Mouse (Mus musculus): ENCODE results near the gene Nfyc.

Nfyc gene

GRCm38 (mm10) chr4:120825577-120826326, 5.6 kb downstream of the Nfyc start:
- in situ Hi-C loops (cut with MboI, MseI), result no loop called here

- in situ Hi-C loops (cut with MboI, MseI), result no loop called here
Observed at GRCm38 (mm10) chr4:120825100-120825553, 6.2 kb downstream of the Nfyc start.

GRCm38 (mm10) chr4:120822191-120822911, 9.0 kb downstream of the Nfyc start:
- in situ Hi-C loops (cut with MboI, MseI), result loop anchor here (25.0 kb wide), 1 partner anchor 785 kb away; no protein-coding TSS in a partner anchor

- in situ Hi-C loops (cut with MboI, MseI), result loop anchor here (25.0 kb wide), 1 partner anchor 783 kb away; no protein-coding TSS in a partner anchor
Observed at GRCm38 (mm10) chr4:120819871-120820270, 11.5 kb downstream of the Nfyc start.

GRCm38 (mm10) chr4:120819296-120819695, 12.1 kb downstream of the Nfyc start:
- in situ Hi-C loops (cut with MboI, MseI), result loop anchor here (25.0 kb wide), 1 partner anchor 782 kb away; no protein-coding TSS in a partner anchor

GRCm38 (mm10) chr4:120817951-120818350, 13.4 kb downstream of the Nfyc start:
- in situ Hi-C loops (cut with MboI, MseI), result loop anchor here (25.0 kb wide), 1 partner anchor 781 kb away; no protein-coding TSS in a partner anchor

GRCm38 (mm10) chr4:120817002-120817774, 14.2 kb downstream of the Nfyc start:
- in situ Hi-C loops (cut with MboI, MseI), result loop anchor here (25.0 kb wide), 1 partner anchor 780 kb away; no protein-coding TSS in a partner anchor

- in situ Hi-C loops (cut with MboI, MseI), result loop anchor here (25.0 kb wide), 1 partner anchor 778 kb away; no protein-coding TSS in a partner anchor
Observed at GRCm38 (mm10) chr4:120815622-120816334, 15.6 kb downstream of the Nfyc start.

GRCm38 (mm10) chr4:120815163-120815562, 16.2 kb downstream of the Nfyc start:
- in situ Hi-C loops (cut with MboI, MseI), result loop anchor here (25.0 kb wide), 1 partner anchor 778 kb away; no protein-coding TSS in a partner anchor

GRCm38 (mm10) chr4:120814171-120814570, 17.2 kb downstream of the Nfyc start:
- in situ Hi-C loops (cut with MboI, MseI), result loop anchor here (5.0 to 25.0 kb wide), 2 partner anchors 42 to 777 kb away; no protein-coding TSS in a partner anchor

GRCm38 (mm10) chr4:120813762-120814161, 17.6 kb downstream of the Nfyc start:
- in situ Hi-C loops (cut with MboI, MseI), result loop anchor here (5.0 to 25.0 kb wide), 2 partner anchors 41 to 776 kb away; no protein-coding TSS in a partner anchor

- in situ Hi-C loops (cut with MboI, MseI), result loop anchor here (25.0 kb wide), 1 partner anchor 769 kb away; no protein-coding TSS in a partner anchor
Observed at GRCm38 (mm10) chr4:120805816-120806215, 25.6 kb downstream of the Nfyc start.

GRCm38 (mm10) chr4:120801446-120801845, 29.9 kb downstream of the Nfyc start:
- in situ Hi-C loops (cut with MboI, MseI), result loop anchor here (25.0 kb wide), 1 partner anchor 764 kb away; no protein-coding TSS in a partner anchor

GRCm38 (mm10) chr4:120800691-120801090, 30.7 kb downstream of the Nfyc start:
- in situ Hi-C loops (cut with MboI, MseI), result loop anchor here (25.0 kb wide), 1 partner anchor 763 kb away; no protein-coding TSS in a partner anchor

GRCm38 (mm10) chr4:120799680-120800166, 31.6 kb downstream of the Nfyc start:
- in situ Hi-C loops (cut with MboI, MseI), result loop anchor here (25.0 kb wide), 1 partner anchor 762 kb away; no protein-coding TSS in a partner anchor

- in situ Hi-C loops (cut with MboI, MseI), result no loop called here
Observed at GRCm38 (mm10) chr4:120797985-120798725, 33.2 kb downstream of the Nfyc start.

GRCm38 (mm10) chr4:120796687-120797086, 34.7 kb downstream of the Nfyc start:
- in situ Hi-C loops (cut with MboI, MseI), result no loop called here

- in situ Hi-C loops (cut with MboI, MseI), result no loop called here
Observed at GRCm38 (mm10) chr4:120795646-120796045, 35.7 kb downstream of the Nfyc start.

GRCm38 (mm10) chr4:120792918-120793317, 38.5 kb downstream of the Nfyc start:
- in situ Hi-C loops (cut with MboI, MseI), result no loop called here
